Mouse (Mus musculus) C2C12 (cell line): Measurements from ENCODE around the gene Pnp.
"Not testable (repeated sequence)": the region's sequence is repeated elsewhere in the genome, so short reads cannot be mapped to it uniquely, and the experiment has no call there.

ENCODE experiments used
- CEBPB ChIP-seq: IDR thresholded peaks from one replicate; pipeline ENCODE4 v1.6.1; 2011; ENCODE audit warnings: low read depth, mild to moderate bottlenecking, control low read depth, moderate library complexity
- CTCF ChIP-seq: IDR thresholded peaks from one replicate; pipeline ENCODE4 v1.5.1; 2011; ENCODE audit not compliant: control insufficient read depth, insufficient read depth, insufficient read length
- MAX ChIP-seq: IDR thresholded peaks from one replicate; pipeline ENCODE4 v1.6.1; 2011; ENCODE audit warnings: mild to moderate bottlenecking, control low read depth
- MYOG ChIP-seq: IDR thresholded peaks from one replicate; pipeline ENCODE4 v1.6.1; 2011; ENCODE audit not compliant: control insufficient read depth, insufficient read length; ENCODE audit errors: extremely low read depth
- USF1 ChIP-seq: IDR thresholded peaks from one replicate; pipeline ENCODE4 v1.6.1; 2011; ENCODE audit warnings: low read depth, mild to moderate bottlenecking, control low read depth, moderate library complexity

DNA sequence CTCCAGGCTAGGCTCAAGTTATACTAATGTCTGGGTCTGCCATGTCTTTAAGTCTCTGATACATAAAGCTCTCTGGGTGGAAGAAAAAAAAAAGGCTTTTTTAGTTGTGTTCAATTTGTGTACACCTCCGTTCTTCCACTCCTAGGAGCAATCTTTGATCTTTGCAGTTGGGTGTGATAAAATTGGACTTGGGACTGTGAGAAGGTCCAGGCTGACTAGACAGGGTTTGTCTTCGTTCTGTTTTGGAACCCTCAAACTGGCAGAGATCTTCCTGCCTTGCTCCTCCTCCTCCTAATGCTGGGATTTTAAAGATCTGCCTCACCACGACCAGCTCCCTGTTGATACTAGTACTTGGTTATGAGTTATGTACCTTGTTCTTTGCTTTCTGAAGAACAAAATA, 26.3 kb downstream of the Pnp start:
- not testable (repeated sequence) for TF ChIP-seq CTCF, MAX, MYOG, USF1, CEBPB
